Mouse (Mus musculus): ENCODE measurements around the gene Tbc1d5. TPM values are rescaled to one million over a fixed set of nuclear protein-coding genes. Genes with fewer than 3 reads are reported as not detected.

Gene Tbc1d5
- total RNA-seq, 2 experiments from 2014 or later, result 26.8 to 26.9 TPM

DNA sequence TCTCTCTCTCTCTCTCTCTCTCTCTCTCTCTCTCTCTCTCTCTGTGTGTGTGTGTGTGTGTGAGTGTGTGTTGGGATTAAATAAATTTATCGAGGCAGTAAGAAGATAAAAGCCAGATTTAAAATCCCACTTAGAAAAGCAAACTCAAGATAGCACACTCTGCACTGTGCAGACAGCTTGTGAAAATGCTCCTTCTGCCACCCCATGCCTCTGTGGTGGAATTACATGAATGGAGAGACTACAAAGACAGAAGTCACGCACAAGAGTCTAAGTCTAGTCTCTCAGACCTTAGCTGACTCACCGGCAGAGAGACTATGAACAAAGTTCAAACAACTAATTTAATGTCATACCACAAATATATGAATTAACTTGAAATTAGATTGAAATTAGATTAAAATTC, 403.9 kb downstream of the Tbc1d5 start:
- intact Hi-C loops (cut with DNase I), result loop anchor here (5.0 kb wide), 2 partner anchors 268 to 483 kb away; partner anchors contain the start of genes Dazl and Plcl2
- peak; percentile 51 for TF ChIP-seq CTCF (IDR thresholded peaks at IDR 0.05)
- DNase-seq (ENCODE audit: extremely low spot score in 1 of 2, low spot score in 2 of 2), result no peak
- Histone ChIP-seq H3K27ac (no peak overlapping the region), H3K4me3 (no peak overlapping the region)

GRCm38 (mm10) chr17:50764387-50764786, 414.8 kb downstream of the Tbc1d5 start:
- no peak for DNase-seq (ENCODE audit: extremely low spot score in 1 of 2, low spot score in 2 of 2)
- H3K4me3 ChIP-seq, result no peak overlapping the region
- no peak for TF ChIP-seq CTCF (IDR thresholded peaks at IDR 0.05)
- no peak overlapping the region for H3K27ac ChIP-seq
- intact Hi-C loops (cut with DNase I), result loop anchor here (5.0 kb wide), 2 partner anchors 257 to 372 kb away; partner anchors contain the start of gene Plcl2

GRCm38 (mm10) chr17:50763407-50763806, 415.7 kb downstream of the Tbc1d5 start:
- peak overlapping the region; percentile 74 for H3K27ac ChIP-seq
- intact Hi-C loops (cut with DNase I), result loop anchor here (1.0 to 5.0 kb wide), 4 partner anchors 113 to 371 kb away; partner anchors contain the start of gene Plcl2
- no peak for TF ChIP-seq CTCF (IDR thresholded peaks at IDR 0.05)

GRCm38 (mm10) chr17:50762231-50762630, 416.9 kb downstream of the Tbc1d5 start:
- TF ChIP-seq CTCF (IDR thresholded peaks at IDR 0.05), result no peak
- DNase-seq (ENCODE audit: extremely low spot score in 1 of 2, low spot score in 2 of 2), result no peak
- H3K27ac ChIP-seq, result peak overlapping the region; percentile 65; the same call in 1 of the 2 replicates
- no peak overlapping the region for H3K4me3 ChIP-seq
- intact Hi-C loops (cut with DNase I), result loop anchor here (5.0 kb wide), 2 partner anchors 255 to 370 kb away; partner anchors contain the start of gene Plcl2

More at GRCm38 (mm10) chr17:50763407-50763806, 415.7 kb downstream of the Tbc1d5 start:
- no peak overlapping the region for H3K4me3 ChIP-seq
- peak; percentile 58 to 61 for DNase-seq (ENCODE audit: extremely low spot score in 1 of 2, low spot score in 2 of 2)

DNA sequence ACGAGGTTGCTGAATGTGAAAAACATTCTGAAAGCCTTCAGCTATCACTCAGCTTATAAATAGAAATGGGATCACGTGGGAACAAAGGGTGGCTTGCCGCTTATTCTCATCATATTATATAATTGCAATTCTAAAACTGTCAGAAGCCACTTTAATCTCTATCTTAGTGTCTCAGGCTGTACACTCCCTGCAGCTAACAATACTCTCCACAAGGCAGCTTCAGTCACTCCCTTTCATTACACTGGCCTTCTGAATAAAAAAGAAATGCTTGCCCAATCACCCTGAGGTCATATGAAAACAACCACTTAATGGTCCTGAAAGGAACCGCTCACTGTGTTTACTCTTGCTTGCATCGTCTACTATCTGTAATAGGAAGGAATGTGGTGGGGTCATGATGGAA, 418.1 kb downstream of the Tbc1d5 start:
- Histone ChIP-seq H3K27ac (peak overlapping the region; percentile 75), H3K4me3 (no peak overlapping the region)
- DNase-seq (ENCODE audit: extremely low spot score in 1 of 2, low spot score in 2 of 2), result no peak
- intact Hi-C loops (cut with DNase I), result loop anchor here (5.0 kb wide), 2 partner anchors 254 to 369 kb away; partner anchors contain the start of gene Plcl2
- TF ChIP-seq CTCF (IDR thresholded peaks at IDR 0.05), result no peak

DNA sequence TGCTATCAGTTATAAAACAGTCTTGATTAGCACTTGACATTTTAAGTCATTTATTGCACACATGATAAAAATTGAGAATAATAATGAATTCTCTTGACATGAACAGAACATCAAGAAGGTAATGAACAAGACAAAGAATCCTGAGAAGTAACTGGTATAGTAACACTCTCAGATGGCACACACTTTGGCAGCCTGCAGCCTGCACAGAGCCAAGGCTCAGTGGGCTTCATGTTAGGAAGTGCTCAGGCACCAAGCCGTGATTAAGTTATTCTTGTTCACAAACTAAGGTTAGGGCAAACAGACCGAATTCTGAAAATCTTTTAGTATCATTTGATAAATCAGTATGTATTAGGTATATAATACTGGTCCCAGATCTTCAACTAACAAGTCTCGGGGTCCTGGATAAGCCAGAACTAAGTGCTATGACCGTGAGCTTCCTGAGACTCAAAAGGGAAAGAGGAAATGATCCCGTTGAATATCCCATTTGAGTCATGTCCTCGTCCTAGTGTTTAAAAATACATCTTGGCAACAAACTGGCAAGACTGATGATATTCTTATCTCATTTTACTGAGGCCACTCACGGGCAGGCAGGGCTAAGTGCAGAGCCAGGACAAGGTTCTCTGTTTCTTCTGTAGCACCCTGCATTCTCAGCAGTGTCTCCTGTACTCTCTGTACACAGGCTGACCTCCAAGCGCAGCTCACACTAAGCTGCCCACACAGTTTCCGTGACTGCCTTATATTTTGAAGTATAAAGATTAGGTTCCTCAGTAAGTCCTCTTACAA, 425.6 kb downstream of the Tbc1d5 start:
- no peak for DNase-seq (ENCODE audit: extremely low spot score in 1 of 2, low spot score in 2 of 2)
- H3K27ac ChIP-seq, result 0 out of 2 replicates have a peak overlapping the region, but pooled peaks have one; percentile 13
- H3K4me3 ChIP-seq, result no peak overlapping the region
- intact Hi-C loops (cut with DNase I), result no loop called here
- TF ChIP-seq CTCF (IDR thresholded peaks at IDR 0.05), result no peak

GRCm38 (mm10) chr17:50752753-50753152, 426.4 kb downstream of the Tbc1d5 start:
- Histone ChIP-seq H3K27ac (no peak overlapping the region), H3K4me3 (no peak overlapping the region)
- DNase-seq (ENCODE audit: extremely low spot score in 1 of 2, low spot score in 2 of 2), result no peak
- no peak for TF ChIP-seq CTCF (IDR thresholded peaks at IDR 0.05)
- intact Hi-C loops (cut with DNase I), result no loop called here

DNA sequence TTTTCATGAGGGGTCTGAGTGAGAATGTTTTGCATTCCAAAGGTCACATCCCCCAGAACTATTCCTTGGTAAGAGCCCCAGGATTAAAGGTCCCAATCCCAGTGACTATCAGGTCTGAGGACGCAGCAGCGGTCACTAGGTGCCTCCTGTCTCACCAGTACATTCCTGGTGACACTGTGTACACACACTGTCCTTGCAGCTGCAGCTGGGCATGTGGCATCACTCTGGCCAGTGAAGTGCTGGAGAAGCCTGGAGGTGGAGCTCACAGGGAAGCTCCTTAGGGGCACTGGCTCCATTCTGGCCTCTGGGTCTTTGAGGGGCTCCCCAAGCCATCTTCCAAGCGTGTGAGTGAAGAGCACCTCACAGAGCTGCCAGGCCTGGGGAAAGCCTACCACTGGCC, 427.2 kb downstream of the Tbc1d5 start:
- no peak for TF ChIP-seq CTCF (IDR thresholded peaks at IDR 0.05)
- Histone ChIP-seq H3K4me3 (no peak overlapping the region), H3K27ac (no peak overlapping the region)
- intact Hi-C loops (cut with DNase I), result no loop called here
- DNase-seq (ENCODE audit: extremely low spot score in 1 of 2, low spot score in 2 of 2), result no peak

GRCm38 (mm10) chr17:50750874-50751273, 428.3 kb downstream of the Tbc1d5 start:
- intact Hi-C loops (cut with DNase I), result no loop called here

DNA sequence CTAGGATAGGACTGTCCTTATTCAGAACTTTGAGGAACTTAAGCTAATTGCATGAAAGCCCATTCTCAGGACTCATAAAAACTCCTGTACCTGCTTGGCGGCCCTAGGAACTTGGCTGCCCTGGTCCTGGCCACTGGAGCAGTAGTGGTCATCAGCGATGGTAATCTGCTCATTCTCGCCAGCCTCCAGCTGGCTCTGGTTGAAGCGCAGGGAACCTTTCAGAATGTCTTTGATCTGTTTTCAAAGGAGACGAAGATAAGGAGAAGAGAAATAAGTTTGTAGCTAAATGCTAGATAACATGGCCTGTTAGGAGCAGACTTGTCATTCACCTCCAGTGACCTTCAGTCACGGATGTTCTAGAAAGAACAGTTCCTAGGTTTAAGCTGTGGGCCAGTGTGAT, 437.8 kb downstream of the Tbc1d5 start:
- no peak overlapping the region for H3K4me3 ChIP-seq
- H3K27ac ChIP-seq, result no peak overlapping the region

More at GRCm38 (mm10) chr17:50750874-50751273, 428.3 kb downstream of the Tbc1d5 start:
- Histone ChIP-seq H3K4me3 (no peak overlapping the region), H3K27ac (no peak overlapping the region)
- DNase-seq (ENCODE audit: extremely low spot score in 1 of 2, low spot score in 2 of 2), result no peak
- TF ChIP-seq CTCF (IDR thresholded peaks at IDR 0.05), result no peak

DNA sequence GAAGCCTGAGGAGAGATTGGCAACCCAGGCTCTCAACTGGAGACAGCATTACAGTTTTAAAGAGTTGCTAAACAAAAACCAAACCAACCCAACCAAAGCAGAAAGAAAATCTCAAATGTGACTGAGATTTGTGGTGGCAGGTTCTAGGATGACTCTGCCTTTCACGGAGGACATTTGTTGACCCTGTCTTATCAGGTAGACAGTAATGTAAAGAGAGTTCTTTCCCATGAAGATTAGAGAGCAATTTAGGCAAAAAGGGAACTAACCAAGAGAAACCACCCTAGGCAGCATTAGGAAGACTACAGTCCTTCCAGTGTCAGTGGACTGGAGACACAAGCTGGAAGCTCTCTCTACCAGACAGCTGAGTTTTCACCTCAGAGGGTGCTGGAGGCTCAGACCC, 438.3 kb downstream of the Tbc1d5 start:
- TF ChIP-seq CTCF (IDR thresholded peaks at IDR 0.05), result no peak
- Histone ChIP-seq H3K27ac (no peak overlapping the region), H3K4me3 (no peak overlapping the region)
- DNase-seq (ENCODE audit: extremely low spot score in 1 of 2, low spot score in 2 of 2), result no peak
- intact Hi-C loops (cut with DNase I), result no loop called here

More for the DNA sequence above, 437.8 kb downstream of the Tbc1d5 start:
- no peak for DNase-seq (ENCODE audit: extremely low spot score in 1 of 2, low spot score in 2 of 2)
- intact Hi-C loops (cut with DNase I), result no loop called here
- TF ChIP-seq CTCF (IDR thresholded peaks at IDR 0.05), result no peak

- H3K4me3 ChIP-seq, result no peak overlapping the region
- no peak for TF ChIP-seq CTCF (IDR thresholded peaks at IDR 0.05)
- no peak for DNase-seq (ENCODE audit: extremely low spot score in 1 of 2, low spot score in 2 of 2)
- no peak overlapping the region for H3K27ac ChIP-seq
- intact Hi-C loops (cut with DNase I), result no loop called here
Observed at GRCm38 (mm10) chr17:50738476-50738875, 440.7 kb downstream of the Tbc1d5 start.

Measured in left cerebral cortex, adult 2 months (tissue).